Mouse (Mus musculus) brain, embryonic 14.5 days (tissue): Measurements from ENCODE around the gene Nrip2. TPM values are rescaled to one million over a fixed set of nuclear protein-coding genes. Genes with fewer than 3 reads are reported as not detected.

Experiments used
- DNase-seq: peaks from one replicate; pipeline ENCODE4 v3.0.0-alpha.2; 2011; ENCODE audit warnings: low read depth
- CTCF ChIP-seq: fragments of 200-500 bp; IDR thresholded peaks from 2 replicates; pipeline ENCODE4 v1.5.1; 2012; ENCODE audit warnings: inconsistent platforms, mild to moderate bottlenecking, moderate library complexity, borderline replicate concordance; ENCODE audit not compliant: insufficient read depth, insufficient read length; ENCODE audit errors: extremely low read depth
- POLR2A ChIP-seq: fragments of 200-500 bp; IDR thresholded peaks from 2 replicates; pipeline ENCODE4 v1.6.1; 2012; ENCODE audit warnings: mild to moderate bottlenecking, inconsistent platforms, borderline replicate concordance; ENCODE audit not compliant: poor library complexity, insufficient read depth, insufficient read length, severe bottlenecking; ENCODE audit errors: extremely low read depth
- polyA plus RNA-seq: library from polyadenylated mRNA; depleted of rRNA; stranded (reverse); fragments of >200 nt; gene quantifications from 2 replicates; pipeline ENCODE4 v1.2.3, GENCODE M21; 2012

Nrip2 gene
- polyA plus RNA-seq, 1 experiment, result 6.8 TPM

DNA sequence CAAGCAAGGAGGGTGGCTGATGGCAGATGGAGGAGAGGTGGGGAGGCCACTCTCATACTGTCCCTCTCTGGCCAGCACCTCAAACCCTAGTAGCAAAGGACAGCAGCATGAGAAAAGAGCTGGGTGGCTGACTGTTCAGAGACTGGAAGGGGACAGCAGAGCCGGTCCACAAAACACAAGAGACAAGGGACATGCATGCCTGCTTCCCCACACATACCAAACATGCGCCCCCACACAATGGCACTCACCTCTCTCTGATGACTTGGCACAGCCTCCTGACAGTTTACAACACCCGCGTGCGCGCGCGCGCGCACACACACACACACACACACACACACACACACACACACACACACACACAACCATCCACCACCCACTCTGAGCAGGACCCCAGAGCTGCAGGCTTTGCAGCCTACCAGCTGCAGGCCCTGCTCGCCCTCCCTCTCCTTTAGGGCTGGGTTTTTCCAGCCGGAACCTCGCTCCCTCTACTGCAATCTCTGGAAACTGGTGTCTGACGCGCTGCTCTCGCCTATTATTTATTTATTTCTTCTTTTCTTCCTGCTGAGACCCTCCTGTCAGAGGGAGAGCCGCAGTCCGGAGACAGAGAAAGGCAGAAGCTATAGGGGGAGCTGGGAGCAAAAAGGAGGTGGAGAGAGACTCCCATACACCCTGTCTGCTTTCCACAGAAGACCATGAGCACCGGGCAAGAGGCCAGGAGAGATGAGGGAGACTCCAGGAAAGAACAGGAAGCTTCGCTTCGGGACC is 507 bp downstream of the Nrip2 start:
- TF ChIP-seq CTCF (no peak), POLR2A (no peak)
- peak; percentile 77 for DNase-seq

DNA sequence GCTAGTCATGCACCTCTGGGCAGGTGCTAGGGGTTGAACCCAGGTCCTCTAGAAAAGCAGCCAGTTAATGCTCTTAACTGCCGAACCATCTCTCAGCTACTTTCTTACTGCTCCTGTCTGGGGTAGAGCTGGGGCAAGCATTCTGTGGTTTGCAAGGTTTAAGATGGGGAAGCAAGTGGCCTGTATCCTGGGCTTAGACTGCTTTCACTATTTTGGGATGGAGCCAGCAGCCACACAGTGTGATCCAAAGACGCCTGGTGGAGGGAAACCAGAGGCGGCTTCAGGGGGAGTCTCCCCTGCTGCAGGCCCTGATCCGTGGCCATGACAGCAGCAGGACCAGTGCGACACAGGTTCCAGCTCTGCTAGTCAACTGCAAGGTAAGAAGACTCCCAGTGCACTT is 5.6 kb downstream of the Nrip2 start:
- no peak for DNase-seq
- no peak for TF ChIP-seq CTCF
- no peak for TF ChIP-seq POLR2A

DNA sequence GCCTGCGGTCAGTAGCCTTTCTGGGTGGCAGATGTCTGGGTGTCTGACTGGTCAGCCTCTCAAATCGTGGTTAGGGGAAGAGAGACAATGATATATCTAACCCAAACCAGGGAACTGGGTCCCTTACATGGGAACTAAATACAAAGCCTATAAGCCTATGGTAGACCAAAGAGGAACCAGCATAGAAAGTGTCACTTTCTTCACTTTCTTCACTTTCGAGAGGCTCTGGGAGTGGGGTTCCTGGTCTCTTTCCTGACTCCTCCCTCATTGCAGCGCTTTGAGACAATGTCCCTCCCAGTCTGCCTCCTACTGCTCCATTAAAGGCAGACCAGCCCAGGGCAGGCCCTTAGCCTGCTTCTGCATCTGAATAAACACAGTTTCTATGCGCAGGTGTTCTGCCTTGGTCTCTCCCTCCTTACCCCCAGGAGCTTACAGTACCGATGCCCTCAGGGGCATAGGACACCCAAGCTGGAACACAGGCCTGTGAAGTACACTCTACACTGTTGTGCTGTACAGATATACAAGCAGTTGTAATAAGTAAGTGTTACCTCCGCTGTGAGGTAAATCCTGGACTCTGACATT is 9.5 kb downstream of the Nrip2 start:
- no peak for TF ChIP-seq POLR2A
- no peak for TF ChIP-seq CTCF
- no peak for DNase-seq

DNA sequence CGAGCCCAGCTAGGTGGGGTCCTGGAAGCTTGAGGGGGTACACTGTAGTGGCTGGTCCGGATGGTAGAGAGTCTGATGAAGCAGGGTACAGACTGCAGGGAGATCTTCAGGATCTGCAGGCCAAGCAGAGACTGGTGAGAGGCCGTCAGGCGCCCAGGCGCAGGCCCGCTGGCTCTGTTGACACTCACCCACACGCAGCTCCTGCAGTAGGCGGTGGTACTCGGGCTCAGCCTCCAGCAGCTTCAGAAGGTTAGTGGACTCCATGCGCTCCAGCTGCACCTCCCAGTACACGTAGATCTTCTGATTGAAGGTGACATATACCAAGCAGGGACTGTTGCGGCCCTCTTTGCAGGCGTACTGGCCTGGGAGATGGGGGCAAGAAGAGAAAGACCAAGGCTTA is 11.2 kb downstream of the Nrip2 start:
- TF ChIP-seq CTCF (no peak), POLR2A (no peak)
- DNase-seq, result no peak

DNA sequence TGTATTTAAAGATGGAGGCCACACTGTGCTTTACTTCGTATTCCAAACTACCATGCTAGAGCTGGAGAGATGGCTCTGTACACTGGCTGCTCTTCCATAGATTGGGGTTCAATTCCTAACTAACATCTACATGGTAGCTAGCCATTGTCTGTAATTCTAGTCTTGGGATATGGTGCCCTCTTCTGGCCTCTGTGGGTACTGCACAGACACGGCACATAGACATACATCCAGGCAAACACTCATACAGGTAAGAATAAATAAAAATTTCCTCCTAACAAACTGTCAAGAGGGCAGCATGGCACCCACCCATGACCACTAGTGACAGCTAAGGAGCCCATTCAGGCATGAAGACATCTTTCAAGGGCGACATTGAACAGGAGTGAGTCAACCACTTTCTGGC is 12.0 kb downstream of the Nrip2 start:
- TF ChIP-seq CTCF, result peak; percentile 79; the same call in 1 of the 2 replicates
- no peak for TF ChIP-seq POLR2A
- DNase-seq, result peak; percentile 81

DNA sequence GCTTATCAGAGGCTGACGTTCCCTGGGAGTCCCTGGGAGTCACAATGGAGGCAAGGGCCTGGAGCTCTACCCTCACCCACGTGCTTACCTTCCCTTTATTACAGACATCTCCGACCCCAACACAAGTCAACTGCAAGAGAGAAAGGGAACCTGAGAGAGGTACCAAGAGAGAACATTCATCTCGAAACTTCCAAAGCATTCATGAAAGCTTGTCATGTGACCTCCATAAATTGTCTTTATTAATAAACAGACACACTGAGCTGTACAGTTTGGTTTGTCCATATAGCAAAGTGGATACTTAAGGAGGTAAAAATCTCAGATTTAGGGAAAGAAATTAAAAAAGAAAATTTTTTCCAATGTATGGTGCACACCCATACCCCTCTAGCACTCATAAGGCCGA is 17.1 kb downstream of the Nrip2 start:
- TF ChIP-seq POLR2A, result no peak
- no peak for TF ChIP-seq CTCF
- DNase-seq, result no peak

DNA sequence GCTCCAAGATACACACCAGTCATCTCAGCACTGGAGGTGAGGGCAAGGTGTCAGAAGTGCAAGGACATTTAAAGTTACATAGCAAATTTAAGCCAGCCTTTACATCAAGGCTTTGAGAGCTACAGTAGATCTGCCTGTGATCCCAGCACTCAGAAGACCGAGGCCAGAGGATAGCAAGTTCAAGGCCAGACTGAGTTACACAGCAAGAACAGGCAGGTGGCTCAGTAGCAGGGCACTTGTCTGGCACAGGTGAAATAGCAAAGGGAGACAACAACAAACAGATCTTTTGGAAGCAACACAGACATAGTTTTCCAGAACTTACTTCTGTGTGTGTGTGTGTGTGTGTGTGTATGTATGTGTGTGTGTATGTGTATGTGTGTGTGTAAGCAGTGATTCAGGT is 19.0 kb downstream of the Nrip2 start:
- no peak for DNase-seq
- TF ChIP-seq CTCF (no peak), POLR2A (no peak)

DNA sequence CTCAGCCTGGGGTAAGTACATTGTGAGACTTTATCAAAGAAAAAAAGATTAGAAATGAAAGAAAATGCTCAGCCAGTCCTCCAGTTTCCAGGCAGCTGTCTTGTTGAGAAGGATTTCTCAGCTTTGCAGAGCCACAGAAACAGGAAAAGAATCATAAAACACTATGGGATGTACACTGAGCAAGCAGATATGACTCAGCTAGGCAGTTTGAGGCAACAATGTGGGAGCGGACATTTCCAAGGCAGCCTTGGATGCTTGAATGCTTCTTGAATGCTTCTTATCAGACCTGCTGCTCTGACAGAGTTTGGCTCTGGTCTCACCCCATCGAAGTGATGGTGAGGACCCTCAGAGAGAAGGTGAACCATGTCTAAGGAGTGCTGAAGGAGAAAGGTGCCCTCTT is 21.9 kb downstream of the Nrip2 start:
- DNase-seq, result no peak

DNA sequence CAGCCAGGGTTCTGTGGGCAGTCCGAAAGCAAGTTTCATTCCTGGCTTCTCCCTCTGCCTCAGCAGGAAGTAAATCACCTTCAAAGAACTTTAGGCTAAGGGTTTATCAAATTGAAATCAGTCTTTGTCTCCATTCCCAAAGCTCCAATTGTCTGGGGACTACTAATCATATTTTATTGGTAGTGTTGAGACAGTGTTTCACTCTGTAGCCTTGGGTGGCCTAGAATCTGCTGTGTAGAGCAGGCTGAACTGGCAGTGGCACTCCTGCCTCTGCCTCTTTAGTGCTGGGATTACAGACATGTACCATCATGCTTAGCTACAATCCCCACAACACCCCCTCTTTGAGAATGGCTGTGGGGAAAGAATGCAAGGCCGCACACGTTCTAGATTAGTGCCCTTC is 22.4 kb downstream of the Nrip2 start:
- no peak for DNase-seq
- TF ChIP-seq POLR2A (no peak), CTCF (no peak)

More for the DNA sequence above, 21.9 kb downstream of the Nrip2 start:
- TF ChIP-seq POLR2A (no peak), CTCF (no peak)

DNA sequence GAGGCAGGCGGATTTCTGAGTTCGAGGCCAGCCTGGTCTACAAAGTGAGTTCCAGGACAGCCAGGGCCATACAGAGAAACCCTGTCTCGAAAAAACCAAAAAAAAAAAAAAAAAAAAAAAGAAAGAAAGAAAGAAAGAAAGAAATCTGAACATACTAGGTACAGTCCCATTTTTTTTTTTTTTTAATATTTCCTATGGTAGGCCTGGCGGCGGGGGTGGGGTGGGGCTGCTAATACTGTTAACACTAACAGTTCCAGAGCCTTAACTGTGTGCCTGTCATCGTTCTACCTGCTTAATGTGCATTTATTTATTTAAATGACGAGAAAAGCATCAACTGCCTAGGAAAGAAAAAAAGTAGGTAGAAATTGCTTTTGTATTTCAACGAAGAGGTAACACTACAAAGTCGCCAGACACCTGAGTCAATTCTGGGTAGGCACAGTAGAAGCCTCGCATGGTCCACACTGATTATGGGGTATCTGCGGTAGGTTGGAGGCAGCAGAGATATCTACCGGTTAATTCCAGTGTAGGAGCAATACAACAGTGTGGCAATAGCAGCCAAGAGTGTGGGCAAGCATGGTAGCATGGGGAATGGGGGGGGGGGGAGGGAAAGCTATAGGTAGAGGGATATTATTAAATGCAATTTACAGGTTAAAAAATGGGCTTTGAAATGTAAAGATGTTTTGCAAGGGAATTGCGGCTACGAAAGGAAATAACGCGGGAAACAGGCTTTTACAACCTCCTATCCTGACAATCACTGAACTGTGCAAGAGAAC is 24.6 kb downstream of the Nrip2 start:
- DNase-seq, result peak; percentile 49
- TF ChIP-seq CTCF (no peak), POLR2A (no peak)

DNA sequence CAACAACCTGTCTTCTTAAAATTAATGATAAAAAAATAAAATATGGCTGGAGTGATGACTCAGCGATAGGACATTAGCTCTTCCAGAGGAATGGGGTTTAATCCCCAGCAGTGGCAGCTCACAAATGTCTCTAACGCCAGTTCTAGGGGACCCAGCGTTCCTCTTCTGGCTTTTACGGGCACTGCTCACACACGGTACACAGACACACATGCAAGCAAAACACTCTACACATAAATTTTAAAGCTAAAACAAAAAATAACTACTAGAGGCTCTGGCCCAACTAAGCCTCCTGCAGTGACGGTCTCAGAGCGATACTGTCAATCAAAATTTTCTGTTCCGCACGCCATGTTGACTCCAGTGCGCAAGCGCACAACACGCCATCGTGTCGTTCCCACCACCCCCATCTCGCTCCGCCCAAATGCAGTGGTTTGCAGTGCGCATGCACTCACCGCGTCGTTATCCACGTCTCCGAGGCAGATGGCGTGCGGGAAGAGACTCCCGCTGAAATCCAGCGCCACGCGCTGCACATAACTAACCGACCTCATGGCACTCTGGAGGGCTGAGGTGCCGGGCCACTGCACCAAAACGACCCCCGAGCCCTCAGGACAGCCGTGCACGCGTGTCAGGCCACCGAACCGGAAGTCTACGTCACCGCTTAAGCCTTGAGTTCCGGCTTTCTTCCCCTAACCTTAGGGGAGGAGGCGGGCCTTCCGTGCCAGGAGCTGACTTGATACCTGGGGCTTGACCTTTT is 25.3 kb downstream of the Nrip2 start, which contains the start of gene Itfg2:
Gene Itfg2, minus strand, starts transcription at position 663 of the 751 bp plus-strand sequence.
- peak; percentile 39; the same call in 1 of the 2 replicates for TF ChIP-seq POLR2A
- no peak for TF ChIP-seq CTCF
- DNase-seq, result peak; percentile 98

DNA sequence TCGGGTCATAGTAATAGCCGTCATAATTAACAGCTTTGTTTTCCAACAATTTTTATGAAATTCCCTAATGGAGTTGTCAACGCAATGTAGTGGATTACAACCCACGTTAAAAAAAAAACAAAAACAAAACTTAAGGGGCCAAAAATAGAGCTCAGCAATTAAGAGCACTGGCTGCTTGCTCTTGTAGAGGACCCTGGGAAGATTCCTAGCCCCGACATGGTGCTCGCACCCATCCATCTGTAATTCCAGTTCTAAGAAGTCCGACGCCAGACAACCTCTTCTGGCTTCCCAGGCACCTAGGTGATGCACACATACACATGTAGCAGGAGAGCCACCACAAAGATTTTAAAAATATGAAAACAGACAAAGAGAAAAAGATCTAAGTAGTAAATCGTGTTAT is 25.9 kb downstream of the Nrip2 start:
- no peak for DNase-seq
- TF ChIP-seq POLR2A (no peak), CTCF (no peak)
